Mouse (Mus musculus) hindlimb bud, embryonic 11.5 days (tissue): Measurements from ENCODE around the gene Gm47996.
"Not testable (repeated sequence)": the region's sequence is repeated elsewhere in the genome, so short reads cannot be mapped to it uniquely, and the experiment has no call there.

Source experiments
- DNase-seq: peaks from one replicate; pipeline ENCODE4 v3.0.0-alpha.2; 2012; ENCODE audit warnings: low read depth, low spot score; ENCODE audit errors: extremely low spot score

The Gm47996 gene

GRCm38 (mm10) chr1:151203818-151204217, 6.1 kb upstream of the Gm47996 start, which contains the start of gene 3110040M04Rik:
Gene 3110040M04Rik, plus strand, starts transcription at chr1:151204121.
- not testable (repeated sequence) for DNase-seq

DNA sequence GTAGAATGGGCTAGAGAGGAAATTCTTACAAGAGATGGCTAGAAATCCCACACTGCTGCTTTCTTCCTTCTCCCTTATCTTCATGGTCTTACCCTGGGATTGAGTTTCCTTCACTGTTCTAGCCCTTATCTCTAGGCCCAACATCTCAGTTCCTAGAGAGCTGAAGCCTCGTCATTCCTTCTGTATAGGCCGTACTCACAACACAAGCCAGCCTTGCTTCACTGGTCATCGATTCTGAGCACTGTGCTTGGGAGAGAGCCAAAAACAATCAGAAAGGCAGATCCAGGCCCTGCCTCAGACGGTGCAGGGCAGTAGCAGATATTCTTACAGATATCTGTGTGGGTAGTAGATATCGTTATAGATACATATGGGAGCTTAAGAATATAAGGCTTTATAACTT, 1.4 kb upstream of the Gm47996 start:
- not testable (repeated sequence) for DNase-seq

GRCm38 (mm10) chr1:151208944-151209343, 987 bp upstream of the Gm47996 start:
- not testable (repeated sequence) for DNase-seq

- not testable (repeated sequence) for DNase-seq
Measured at GRCm38 (mm10) chr1:151211666-151212065, 1.7 kb downstream of the Gm47996 start.

DNA sequence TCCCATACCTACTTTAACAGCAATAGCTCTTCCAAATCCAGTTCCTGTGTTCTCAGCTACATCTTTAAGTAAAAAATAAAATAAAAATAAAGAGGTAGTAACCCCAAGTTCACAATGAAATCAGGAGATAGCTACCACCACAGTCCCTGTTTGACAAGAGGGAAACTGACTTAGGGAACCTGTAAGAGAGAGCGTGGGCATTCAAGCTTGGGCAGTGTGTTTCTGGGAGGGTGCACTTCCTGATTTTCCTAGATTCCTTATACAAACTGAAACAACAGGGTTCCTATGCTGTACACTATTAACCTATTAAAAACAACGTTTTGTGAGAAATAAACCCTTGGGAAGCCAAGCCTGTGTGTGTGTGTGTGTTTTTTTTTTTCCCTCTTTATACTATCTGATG, 4.9 kb downstream of the Gm47996 start:
- DNase-seq = no peak

DNA sequence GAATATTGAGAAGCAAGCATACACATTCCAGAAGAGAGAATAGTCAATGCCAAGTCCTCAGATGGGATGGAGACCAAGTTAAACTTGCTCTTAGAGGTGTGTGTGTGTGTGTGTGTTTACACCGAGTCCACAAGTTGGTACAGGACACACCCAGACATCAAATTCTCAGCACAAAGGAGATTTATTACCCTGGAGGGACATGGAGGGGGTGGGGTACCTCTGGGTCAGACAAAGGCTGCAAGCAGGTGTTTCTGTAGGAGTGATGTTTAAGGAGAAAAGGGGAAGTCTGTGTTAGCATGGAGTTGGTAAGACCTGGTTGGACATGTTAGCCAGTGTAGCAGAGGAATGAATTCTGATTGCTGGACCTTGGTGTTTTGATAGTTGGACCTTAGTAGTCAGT, 6.1 kb downstream of the Gm47996 start:
- DNase-seq = no peak

DNA sequence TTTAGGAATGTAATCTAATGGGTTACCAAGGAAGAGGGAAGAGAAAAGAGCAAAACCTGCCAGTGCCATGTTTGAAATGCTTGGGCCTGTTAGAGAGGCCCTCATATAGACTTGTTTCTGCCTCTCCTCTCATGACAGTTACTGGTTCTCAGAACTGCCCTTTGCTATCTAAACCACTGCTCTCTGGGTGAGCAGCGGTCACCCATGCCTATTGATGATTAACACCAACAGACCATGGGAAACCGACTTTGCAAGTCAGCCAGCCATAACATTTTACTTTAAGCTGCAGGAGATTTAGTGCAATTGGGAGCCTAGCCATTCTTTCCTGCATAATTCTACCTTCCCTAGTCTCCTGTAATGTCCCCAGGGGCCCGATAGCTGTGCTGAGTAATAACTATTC, 6.5 kb downstream of the Gm47996 start:
- no peak for DNase-seq

DNA sequence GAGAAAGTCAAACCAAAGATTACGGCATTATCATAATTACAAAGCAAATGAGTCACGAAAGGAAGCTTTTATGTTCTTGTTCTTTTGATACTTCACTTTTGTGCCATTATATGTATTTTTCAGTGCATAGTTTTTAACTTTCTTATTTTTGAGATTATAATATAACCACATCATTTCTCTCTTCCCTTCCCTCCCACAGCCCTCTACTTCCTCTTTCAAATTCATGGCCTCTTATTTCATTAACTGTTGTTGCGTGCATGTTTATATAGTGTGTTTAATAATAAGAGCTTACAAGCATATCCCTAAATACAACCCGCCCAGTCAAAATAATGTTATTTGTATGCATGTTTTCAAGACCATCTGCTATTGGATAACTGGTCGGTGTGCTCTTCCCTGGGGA, 9.1 kb downstream of the Gm47996 start:
- no peak for DNase-seq

DNA sequence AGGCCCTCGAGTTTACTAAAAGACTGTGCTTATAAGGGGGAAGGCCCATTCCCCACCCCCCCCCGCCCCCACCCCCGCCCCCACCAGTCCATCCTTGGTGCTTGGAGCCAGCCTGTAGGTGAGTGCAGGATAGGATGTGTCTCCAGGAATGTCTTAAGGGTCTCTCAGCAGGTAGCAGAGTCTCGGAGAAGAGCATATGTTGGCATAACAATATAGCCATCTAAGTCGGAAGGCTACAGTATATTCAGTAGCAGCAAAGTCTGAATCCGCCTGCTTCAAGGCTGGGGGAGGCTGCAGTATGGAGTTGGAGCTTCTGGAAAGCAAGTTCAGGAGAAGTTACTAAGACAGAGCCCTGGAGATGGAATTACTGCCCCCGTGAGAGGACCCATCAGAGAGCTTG, 10.2 kb downstream of the Gm47996 start:
- DNase-seq = no peak

DNA sequence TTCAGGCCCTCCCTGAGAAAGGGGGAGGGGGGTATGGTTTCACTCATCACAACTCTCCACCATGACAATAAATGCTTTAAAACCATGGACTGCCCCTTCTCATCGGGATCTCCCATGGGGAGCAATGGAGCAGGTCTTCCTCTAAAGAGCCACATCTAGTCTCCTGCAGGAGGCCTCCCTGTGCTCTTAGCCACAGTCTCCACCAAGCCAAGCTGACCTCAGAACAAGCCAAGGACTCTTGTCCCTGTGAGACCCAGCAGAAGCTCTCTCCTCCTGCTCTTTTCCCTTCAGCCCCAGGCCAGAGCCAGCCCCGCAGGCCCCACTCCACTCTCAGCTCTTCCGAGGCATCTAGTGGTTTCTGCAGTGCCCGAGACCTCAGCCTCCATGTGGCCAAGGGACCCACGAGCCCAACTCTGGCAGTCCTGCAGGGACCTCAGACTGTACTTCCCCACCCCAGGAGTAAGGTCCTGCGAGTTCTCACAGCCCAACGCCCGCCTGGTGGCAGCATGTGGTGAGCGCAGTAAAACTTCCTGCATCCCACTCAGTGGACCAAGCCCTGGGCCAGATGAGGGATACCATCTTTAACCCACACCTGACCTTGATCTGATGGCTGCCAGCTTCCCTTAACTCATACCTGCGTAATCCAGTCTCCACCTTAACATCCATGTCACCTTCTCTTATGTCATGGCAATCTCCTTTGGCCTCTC, 12.8 kb downstream of the Gm47996 start:
- no peak for DNase-seq

- DNase-seq = no peak
Measured at GRCm38 (mm10) chr1:151223377-151223776, 13.4 kb downstream of the Gm47996 start.

DNA sequence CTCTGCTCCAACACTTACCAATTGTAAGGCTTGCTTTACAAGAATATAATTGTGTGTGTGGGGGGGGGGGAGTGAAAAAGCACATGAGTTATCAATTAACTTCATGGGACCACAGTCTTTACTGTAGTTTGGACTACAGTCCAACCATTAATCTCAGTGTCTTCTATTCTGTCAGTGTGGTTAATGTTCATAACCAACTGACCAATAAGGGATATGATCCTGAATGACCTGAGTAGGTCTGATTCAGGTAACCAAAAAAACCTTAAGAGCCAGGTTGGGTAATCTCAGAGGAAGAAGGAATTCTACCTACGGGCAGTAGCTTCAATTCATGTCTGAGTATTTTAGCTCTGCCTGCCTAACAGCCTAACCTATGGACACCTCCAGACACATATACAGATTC, 14.6 kb downstream of the Gm47996 start:
- no peak for DNase-seq

DNA sequence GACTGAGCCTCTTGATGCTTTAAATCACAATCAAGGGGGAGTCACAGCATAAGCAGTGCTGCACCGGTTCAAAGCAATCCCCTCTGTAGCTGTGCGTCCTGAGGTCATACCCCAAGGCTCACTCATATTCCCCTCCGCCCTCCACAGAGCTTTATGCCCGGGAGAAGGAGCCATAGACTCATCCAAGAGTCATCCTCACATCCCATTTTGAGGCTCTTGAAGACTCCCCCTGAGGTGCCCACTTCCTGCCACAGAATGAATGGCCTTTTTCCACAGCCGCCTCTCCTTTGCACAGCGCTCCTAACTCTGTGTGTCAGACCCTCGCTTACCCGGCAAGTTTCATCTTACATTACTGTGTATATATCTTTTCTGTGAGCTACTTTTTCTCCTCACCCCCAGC, 17.6 kb downstream of the Gm47996 start:
- DNase-seq = no peak

GRCm38 (mm10) chr1:151228320-151228989, 18.5 kb downstream of the Gm47996 start:
- no peak for DNase-seq

DNA sequence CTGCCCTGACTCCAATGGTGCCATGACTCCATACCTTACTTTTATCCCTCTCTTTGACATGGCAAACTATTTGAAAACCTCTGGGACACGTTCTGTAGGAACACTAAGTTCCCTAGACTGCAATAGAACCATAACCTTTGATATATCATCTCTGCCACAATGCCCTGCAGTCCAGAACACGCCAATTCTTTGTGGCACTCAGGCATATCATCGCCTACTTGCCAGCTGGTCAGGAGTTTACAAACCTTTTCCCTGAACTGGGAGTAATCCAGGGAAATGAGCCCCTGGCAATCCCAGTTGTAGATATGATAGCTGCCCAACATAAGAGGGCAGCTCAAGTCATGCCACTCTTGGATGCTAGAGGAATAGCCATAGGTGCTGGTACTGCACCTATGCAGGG, 22.4 kb downstream of the Gm47996 start:
- no peak for DNase-seq

- DNase-seq = no peak
Measured at GRCm38 (mm10) chr1:151233756-151234155, 23.8 kb downstream of the Gm47996 start.

DNA sequence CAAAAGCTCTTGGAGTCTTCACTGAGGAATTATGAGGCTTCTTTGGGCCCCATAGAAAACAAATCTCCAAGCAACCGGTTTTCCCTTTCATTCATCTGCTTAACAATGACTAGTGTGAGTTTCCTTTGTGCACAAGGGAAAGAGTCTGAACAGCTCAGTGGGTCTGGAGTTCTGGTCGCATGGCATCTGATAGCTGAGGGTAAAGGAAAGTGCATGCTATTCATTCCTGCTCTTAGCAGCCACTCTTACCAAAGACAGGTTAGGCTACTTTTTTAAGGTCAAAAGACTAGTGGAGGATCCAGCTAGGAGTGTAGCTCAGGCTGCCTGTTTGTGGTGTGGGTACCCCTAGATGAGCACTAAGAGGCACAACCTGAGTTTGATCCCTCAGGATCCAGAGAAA, 25.6 kb downstream of the Gm47996 start:
- DNase-seq = no peak

DNA sequence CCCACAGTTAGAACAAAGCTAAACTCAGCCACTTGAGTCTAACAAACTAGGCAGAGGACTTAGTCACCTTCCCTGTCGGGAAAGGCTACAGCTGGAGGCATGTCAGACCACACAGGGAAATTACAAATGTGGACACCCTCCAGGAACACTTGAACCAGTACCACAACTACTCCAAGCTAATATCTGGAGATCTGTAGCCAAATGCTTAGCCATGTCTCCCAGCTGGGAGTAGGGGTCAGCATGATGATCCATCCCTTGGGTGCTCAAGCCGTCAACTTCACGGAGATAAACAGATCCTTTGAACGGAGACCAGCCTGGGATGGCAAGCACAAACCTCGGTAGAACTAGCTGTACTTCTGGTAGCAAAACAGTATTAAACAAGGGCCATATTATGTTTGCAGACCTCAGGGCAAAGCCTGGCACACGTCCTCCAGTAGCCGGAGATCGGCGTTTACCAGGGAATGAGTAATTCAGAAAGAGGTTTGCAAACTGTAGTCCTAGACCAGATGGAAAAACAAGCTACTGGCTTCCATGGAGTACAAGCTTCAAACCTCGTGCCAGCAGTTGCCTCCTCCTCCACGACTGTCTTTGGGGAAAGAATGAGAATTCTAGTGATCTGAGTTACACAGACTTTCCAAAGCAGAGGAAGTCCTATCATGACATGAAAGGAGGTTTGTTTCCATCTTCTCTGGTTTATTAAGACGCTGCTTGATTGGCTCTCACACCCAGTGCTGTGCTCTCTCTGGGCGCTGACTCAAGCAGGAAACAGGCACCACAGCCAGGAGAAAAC, 26.4 kb downstream of the Gm47996 start:
- no peak for DNase-seq

GRCm38 (mm10) chr1:151237780-151238179, 27.8 kb downstream of the Gm47996 start:
- DNase-seq = no peak

- DNase-seq = no peak
Measured at GRCm38 (mm10) chr1:151243332-151243731, 33.4 kb downstream of the Gm47996 start.

DNA sequence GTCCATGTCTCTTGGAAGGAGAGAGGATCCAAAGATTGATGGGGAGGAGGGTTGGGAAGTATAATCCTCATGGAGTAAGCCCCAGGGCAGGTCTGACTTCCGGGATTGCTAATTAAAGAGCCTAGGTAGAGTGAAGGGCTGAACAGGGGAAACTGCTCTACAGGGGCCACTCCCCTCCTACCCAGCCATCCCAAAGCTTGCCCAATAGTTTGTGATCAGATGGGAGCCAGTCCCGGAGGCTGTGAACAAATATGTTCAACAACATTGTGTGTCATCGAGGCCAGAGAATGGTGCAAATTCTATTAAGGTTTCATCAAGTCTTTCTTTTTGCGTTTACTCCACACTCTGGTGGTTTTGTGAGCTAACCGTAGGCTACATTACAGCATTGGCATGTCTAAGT, 34.1 kb downstream of the Gm47996 start:
- DNase-seq = no peak

DNA sequence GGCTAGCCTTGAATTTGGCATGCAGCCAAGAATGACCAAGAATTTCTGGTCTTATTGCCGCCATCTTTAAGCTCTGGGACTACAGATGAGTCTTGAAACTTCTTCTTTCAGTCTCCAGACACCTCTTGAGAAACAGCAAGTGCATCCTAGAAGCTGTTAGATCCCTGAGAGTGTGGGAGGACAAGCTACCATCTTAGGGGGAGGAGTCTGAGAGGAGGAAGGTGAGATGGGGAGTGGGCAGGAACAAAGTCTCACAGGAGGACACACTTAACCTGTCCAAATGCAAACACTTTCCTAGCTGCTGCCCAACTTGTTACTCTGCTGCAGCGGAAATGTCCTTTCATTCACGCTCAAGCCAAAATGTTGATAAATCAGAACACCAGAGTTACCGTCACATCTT, 34.8 kb downstream of the Gm47996 start:
- DNase-seq = no peak
